Mouse (Mus musculus): ENCODE measurements around the gene Pomc.

GRCm38 (mm10) chr12:3926127-3926526, 28.6 kb upstream of the Pomc start:
- TF ChIP-seq CTCF (IDR thresholded peaks at IDR 0.05; ENCODE audit: insufficient read depth, low read length) (peak; percentile 76), POLR2A (IDR thresholded peaks at IDR 0.05; ENCODE audit: borderline replicate concordance, extremely low read depth, low read depth, low read length) (no peak)

All from lung, adult 2 months (tissue).